Mouse (Mus musculus): ENCODE measurements around the gene Defb23.

DNA sequence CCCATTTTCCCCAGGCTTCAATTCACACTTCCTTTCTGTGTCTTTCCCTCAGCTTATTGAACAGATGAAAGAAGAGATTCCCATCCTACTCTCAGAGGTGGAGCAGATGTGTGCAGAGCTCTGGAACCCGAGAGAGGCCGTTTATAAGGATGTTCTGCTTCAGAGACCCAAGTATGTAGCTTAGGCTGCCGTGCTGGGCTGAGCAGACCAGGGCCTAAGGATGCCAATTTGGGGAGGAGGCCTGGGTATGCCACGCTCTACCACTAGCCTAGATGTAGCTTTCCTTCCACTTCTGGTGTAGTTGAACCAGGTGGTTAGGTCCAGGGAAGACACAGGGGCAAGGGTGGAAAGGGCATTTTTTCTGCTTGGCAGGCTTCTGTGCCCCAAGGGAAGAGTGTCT is 22.1 kb downstream of the Defb23 start:
- TF ChIP-seq CTCF (IDR thresholded peaks at IDR 0.05) (no peak), EP300 (IDR thresholded peaks at IDR 0.05; ENCODE audit: insufficient read depth, low read depth, low read length) (no peak)
